Mouse (Mus musculus): Measurements from ENCODE around the gene Pou3f1. TPM values are rescaled to one million over a fixed set of nuclear protein-coding genes. Genes with fewer than 3 reads are reported as not detected.
A peak's percentile ranks its signal among the peaks of the same experiment; 100 is the strongest.

Pou3f1 gene
- not detected in 2 replicates for polyA plus RNA-seq (2015; fragmentation: Nextera tagmentation; extraction: Ambion mirVana)

DNA sequence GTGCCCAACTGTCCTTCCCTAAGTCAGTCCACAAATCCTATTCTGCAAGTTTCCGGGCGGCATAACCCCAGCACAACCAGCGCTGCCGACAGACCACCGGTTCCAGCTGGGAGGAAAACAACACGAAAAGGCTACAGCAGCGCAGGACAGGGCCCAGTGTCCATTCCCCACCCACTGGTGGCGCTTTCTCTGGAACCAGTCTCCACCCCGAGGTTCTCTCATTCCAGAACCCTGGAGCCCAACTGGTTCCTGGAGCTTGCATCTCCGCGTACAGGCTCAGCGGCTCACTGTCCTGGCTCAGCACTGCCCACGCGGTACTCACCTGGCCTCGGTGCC is at the start of gene Pou3f1:
Gene Pou3f1 (plus strand): TSS at position 290 of the 336 bp plus-strand sequence.
- no peaks in the 10 kb centered on the region for H3K9me3 ChIP-seq (ENCODE audit: low read length)
- H3K27me3 ChIP-seq (ENCODE audit: insufficient read depth, low read length) = peaks cover 85% of the 10 kb centered on the region
- no peak within 1 kb of the TSS; the same call in 1 of the 2 replicates for H3K9ac ChIP-seq (replicated peaks)
- DNase-seq = no peak
- no peaks in the 10 kb centered on the region for H3K36me3 ChIP-seq (replicated peaks; ENCODE audit: insufficient read depth, low read length)
- peak within 1 kb of the TSS; percentile 93 for H3K4me2 ChIP-seq (ENCODE audit: low read depth, low read length)
- TF ChIP-seq EP300 (IDR thresholded peaks at IDR 0.05; ENCODE audit: low read depth) = no peak
- TF ChIP-seq CTCF (IDR thresholded peaks at IDR 0.05; ENCODE audit: low read depth) = no peak
- 5% methylated on average over 15 of the region's 15 CpGs for WGBS (ENCODE audit: insufficient replicate concordance)
- no peak for ATAC-seq
- peak within 1 kb of the TSS; percentile 54 for H3K4me3 ChIP-seq (ENCODE audit: low read depth, low read length)
- H3K4me1 ChIP-seq (ENCODE audit: insufficient read depth) = peaks cover 13% of the 10 kb centered on the region
- H3K27ac ChIP-seq (ENCODE audit: low read depth) = no peak within 1 kb of the TSS

DNA sequence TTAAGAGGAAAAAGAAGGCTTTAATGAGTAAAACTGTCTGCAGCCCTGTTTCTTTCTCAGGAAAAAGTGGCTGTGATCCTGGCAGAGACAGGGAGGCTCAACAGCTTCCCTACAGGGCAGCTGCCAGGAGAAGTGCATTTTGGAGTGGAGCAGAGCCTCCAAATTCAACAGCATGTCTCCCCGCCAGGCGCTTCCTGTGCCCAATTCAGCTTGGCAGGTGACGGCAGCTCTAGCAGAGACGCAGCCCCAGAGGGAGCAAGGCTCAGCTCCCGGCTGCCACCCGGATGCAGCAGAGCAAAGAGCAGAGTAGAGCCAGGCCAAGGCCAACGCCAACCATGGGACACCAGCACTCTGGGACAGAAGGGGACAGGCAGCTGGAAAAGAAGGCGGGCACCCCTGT is 49.4 kb upstream of the Pou3f1 start:
- H3K4me2 ChIP-seq (ENCODE audit: low read depth, low read length) = peak overlapping the region; percentile 58
- no peak for TF ChIP-seq EP300 (IDR thresholded peaks at IDR 0.05; ENCODE audit: low read depth)
- no peak for TF ChIP-seq CTCF (IDR thresholded peaks at IDR 0.05; ENCODE audit: low read depth)
- WGBS (ENCODE audit: insufficient replicate concordance) = 67% methylated on average over 8 of the region's 8 CpGs
- H3K36me3 ChIP-seq (replicated peaks; ENCODE audit: insufficient read depth, low read length) = no peaks in the 10 kb centered on the region
- DNase-seq = no peak
- H3K9me3 ChIP-seq (ENCODE audit: low read length) = no peaks in the 10 kb centered on the region
- H3K4me3 ChIP-seq (ENCODE audit: low read depth, low read length) = no peak overlapping the region
- H3K27me3 ChIP-seq (ENCODE audit: insufficient read depth, low read length) = 0 out of 2 replicates have a peak, but pooled peaks cover 6% of the 10 kb centered on the region
- no peak overlapping the region for H3K9ac ChIP-seq (replicated peaks)
- peaks cover 19% of the 10 kb centered on the region for H3K4me1 ChIP-seq (ENCODE audit: insufficient read depth)
- H3K27ac ChIP-seq (ENCODE audit: low read depth) = no peak overlapping the region; the same call in 1 of the 2 replicates
- ATAC-seq = no peak

DNA sequence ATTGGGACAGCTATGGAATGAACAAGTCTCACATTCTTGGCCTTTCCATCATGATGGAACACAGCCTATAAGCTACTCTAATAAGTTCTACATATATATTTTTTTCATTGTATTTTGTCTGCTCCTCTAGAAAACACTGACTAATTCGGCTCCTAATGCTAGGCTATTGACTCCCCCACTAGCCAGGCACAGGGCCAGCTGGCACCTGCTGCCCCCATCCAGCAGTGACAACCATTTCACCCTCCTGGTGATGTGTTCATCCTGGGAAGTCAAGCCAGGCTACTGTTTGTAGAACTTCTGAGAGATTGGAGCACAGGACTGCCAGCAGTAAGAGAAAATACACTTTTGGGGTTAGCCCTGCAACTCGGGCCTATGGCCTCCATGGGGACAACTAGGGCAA is 46.5 kb upstream of the Pou3f1 start:
- TF ChIP-seq EP300 (IDR thresholded peaks at IDR 0.05; ENCODE audit: low read depth) (no peak), CTCF (IDR thresholded peaks at IDR 0.05; ENCODE audit: low read depth) (no peak)
- Histone ChIP-seq H3K27me3 (ENCODE audit: insufficient read depth, low read length) (0 out of 2 replicates have a peak, but pooled peaks cover 4% of the 10 kb centered on the region), H3K36me3 (replicated peaks; ENCODE audit: insufficient read depth, low read length) (no peaks in the 10 kb centered on the region), H3K9ac (replicated peaks) (no peak overlapping the region), H3K9me3 (ENCODE audit: low read length) (no peaks in the 10 kb centered on the region), H3K4me3 (ENCODE audit: low read depth, low read length) (no peak overlapping the region), H3K4me2 (ENCODE audit: low read depth, low read length) (no peak overlapping the region), H3K4me1 (ENCODE audit: insufficient read depth) (peaks cover 17% of the 10 kb centered on the region), H3K27ac (ENCODE audit: low read depth) (no peak overlapping the region)
- DNase-seq (no peak), ATAC-seq (no peak)
- WGBS (ENCODE audit: insufficient replicate concordance) = 64% methylated on average over 2 of the region's 2 CpGs

DNA sequence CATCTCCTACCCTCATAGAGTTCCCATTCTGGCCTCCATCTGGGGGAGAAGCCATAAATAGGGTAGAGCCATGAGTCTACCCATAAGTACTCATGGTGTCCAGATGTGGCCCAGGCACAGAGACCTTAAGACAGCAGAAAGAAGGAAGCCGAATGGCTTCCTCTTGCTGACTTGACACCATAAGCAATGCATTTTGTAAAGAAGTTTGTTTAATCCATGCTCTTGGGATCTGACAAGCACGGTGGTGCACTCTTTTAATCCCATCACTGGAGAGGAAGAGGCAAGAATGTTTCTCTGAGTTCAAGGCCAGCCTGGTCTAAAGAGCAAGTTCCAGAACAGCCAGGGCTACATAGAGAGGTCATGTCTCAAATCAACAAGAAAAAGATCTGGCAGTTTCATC is 45.9 kb upstream of the Pou3f1 start, which contains the start of gene 3100002H09Rik:
Gene 3100002H09Rik (minus strand): TSS at position 101 of the 400 bp plus-strand sequence.
- no peak for ATAC-seq
- no peaks in the 10 kb centered on the region for H3K36me3 ChIP-seq (replicated peaks; ENCODE audit: insufficient read depth, low read length)
- no peaks in the 10 kb centered on the region for H3K9me3 ChIP-seq (ENCODE audit: low read length)
- H3K27me3 ChIP-seq (ENCODE audit: insufficient read depth, low read length) = 0 out of 2 replicates have a peak, but pooled peaks cover 7% of the 10 kb centered on the region
- TF ChIP-seq EP300 (IDR thresholded peaks at IDR 0.05; ENCODE audit: low read depth) = no peak
- TF ChIP-seq CTCF (IDR thresholded peaks at IDR 0.05; ENCODE audit: low read depth) = no peak
- no peak for DNase-seq
- H3K27ac ChIP-seq (ENCODE audit: low read depth) = no peak within 1 kb of the TSS
- H3K4me1 ChIP-seq (ENCODE audit: insufficient read depth) = peaks cover 10% of the 10 kb centered on the region
- 77% methylated on average over 2 of the region's 2 CpGs for WGBS (ENCODE audit: insufficient replicate concordance)
- no peak within 1 kb of the TSS for H3K4me2 ChIP-seq (ENCODE audit: low read depth, low read length)
- H3K9ac ChIP-seq (replicated peaks) = no peak within 1 kb of the TSS
- H3K4me3 ChIP-seq (ENCODE audit: low read depth, low read length) = no peak within 1 kb of the TSS

DNA sequence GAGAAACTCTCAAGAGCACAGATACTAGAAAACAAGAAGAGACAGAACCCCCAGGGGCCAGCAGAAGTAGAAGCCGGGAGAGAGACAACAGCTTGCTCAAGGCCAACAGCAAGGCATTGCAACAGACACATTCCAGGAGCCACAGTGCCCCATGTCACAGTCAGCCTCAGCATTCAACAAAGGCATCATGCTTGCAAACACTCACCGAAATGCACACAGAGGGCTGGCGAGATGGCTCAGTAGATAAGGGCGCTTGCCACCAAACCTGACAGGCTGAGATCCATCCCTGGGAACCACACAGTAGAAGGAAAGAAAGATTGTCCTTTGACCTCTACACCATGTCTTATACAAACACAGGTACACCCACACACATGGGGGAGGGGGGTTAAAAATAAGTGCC is 44.8 kb upstream of the Pou3f1 start:
- H3K4me1 ChIP-seq (ENCODE audit: insufficient read depth) = peaks cover 7% of the 10 kb centered on the region
- H3K9me3 ChIP-seq (ENCODE audit: low read length) = no peaks in the 10 kb centered on the region
- 0 out of 2 replicates have a peak, but pooled peaks cover 11% of the 10 kb centered on the region for H3K27me3 ChIP-seq (ENCODE audit: insufficient read depth, low read length)
- WGBS (ENCODE audit: insufficient replicate concordance) = 36% methylated on average over 4 of the region's 4 CpGs
- no peaks in the 10 kb centered on the region for H3K36me3 ChIP-seq (replicated peaks; ENCODE audit: insufficient read depth, low read length)
- TF ChIP-seq CTCF (IDR thresholded peaks at IDR 0.05; ENCODE audit: low read depth) = no peak
- no peak for TF ChIP-seq EP300 (IDR thresholded peaks at IDR 0.05; ENCODE audit: low read depth)
- no peak overlapping the region for H3K4me2 ChIP-seq (ENCODE audit: low read depth, low read length)
- peak; percentile 64; the same call in 1 of the 2 replicates for ATAC-seq
- peak; percentile 26 for DNase-seq
- H3K4me3 ChIP-seq (ENCODE audit: low read depth, low read length) = no peak overlapping the region
- no peak overlapping the region for H3K27ac ChIP-seq (ENCODE audit: low read depth)
- H3K9ac ChIP-seq (replicated peaks) = no peak overlapping the region

DNA sequence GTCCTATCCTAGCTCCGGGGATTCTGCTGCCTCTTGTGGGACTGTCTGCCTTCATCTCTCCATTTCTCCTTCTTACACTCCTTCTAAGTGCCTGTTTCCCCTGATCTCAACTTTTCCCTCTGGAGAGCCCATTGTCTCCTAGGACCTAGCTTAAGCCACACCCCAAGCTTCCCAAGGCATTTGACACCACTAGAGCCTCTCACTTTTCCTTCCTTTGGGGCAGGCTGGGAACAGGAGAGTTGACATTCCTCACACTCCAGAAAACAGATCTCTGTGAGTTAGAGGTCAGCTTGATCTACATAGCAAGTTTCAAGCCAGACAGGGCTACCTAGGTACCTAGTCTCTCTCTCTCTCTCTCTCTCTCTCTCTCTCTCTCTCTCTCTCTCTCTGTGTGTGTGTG is 42.4 kb upstream of the Pou3f1 start:
- Histone ChIP-seq H3K4me2 (ENCODE audit: low read depth, low read length) (no peak overlapping the region), H3K9me3 (ENCODE audit: low read length) (no peaks in the 10 kb centered on the region), H3K36me3 (replicated peaks; ENCODE audit: insufficient read depth, low read length) (no peaks in the 10 kb centered on the region), H3K27ac (ENCODE audit: low read depth) (no peak overlapping the region), H3K9ac (replicated peaks) (no peak overlapping the region), H3K27me3 (ENCODE audit: insufficient read depth, low read length) (0 out of 2 replicates have a peak, but pooled peaks cover 11% of the 10 kb centered on the region), H3K4me3 (ENCODE audit: low read depth, low read length) (no peak overlapping the region), H3K4me1 (ENCODE audit: insufficient read depth) (no peaks in the 10 kb centered on the region)
- no peak for TF ChIP-seq CTCF (IDR thresholded peaks at IDR 0.05; ENCODE audit: low read depth)
- no peak for TF ChIP-seq EP300 (IDR thresholded peaks at IDR 0.05; ENCODE audit: low read depth)
- ATAC-seq = no peak
- DNase-seq = no peak
- WGBS (ENCODE audit: insufficient replicate concordance) = 0% methylated on average over 1 of the region's 1 CpGs

Measured in liver, postnatal 0 days (tissue).